Comparison of ENCODE assay signal across 7 mouse cellular contexts in the genomic region with DNA sequence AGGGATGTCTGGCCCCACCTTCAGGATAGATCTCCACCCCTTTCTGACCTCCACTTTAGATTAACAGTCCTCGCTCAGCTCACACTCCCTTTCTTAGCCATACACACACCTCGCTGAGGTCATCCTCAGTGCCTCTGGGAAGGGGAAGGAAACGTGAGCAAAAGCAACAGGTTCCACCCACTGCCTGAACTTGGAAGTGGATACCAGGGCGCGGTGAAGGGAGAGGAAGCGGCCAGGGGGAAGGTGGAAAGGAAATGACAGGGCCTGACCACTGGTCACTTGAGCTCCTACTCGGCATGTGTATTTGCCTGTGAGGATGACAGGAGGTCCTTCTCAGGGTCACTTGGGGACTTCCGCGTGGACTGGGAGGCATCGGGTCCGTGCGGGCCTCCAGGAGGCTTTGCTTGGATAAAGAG.
A peak's percentile ranks its signal among the peaks of the same experiment; 100 is the strongest.
DNase-seq lines count a peak whose midpoint lies in the region; ATAC-seq and TF ChIP-seq lines count a peak whose summit lies in the region.

No protein-coding gene starts in this region.

- 19% methylated on average over 12 of the region's 12 CpGs for WGBS in olfactory bulb, adult 2 months

- peak; percentile 73 for ATAC-seq in granulocyte monocyte progenitor cell, adult 5-6 weeks (replicated peaks; ENCODE audit: poor library complexity, severe bottlenecking)

- no peak for TF ChIP-seq POLR2A in olfactory bulb, adult 2 months (IDR thresholded peaks at IDR 0.05; ENCODE audit: insufficient read depth, low read depth, low read length)

- no peak for TF ChIP-seq CTCF in olfactory bulb, adult 2 months (IDR thresholded peaks at IDR 0.05; ENCODE audit: insufficient read depth, low read depth, low read length)

- DNase-seq in NIH3T3 (ENCODE audit: low read depth), result peak; percentile 69
- DNase-seq in brain, adult 2 months (ENCODE audit: low read depth, low spot score), result peak; percentile 44
- DNase-seq in kidney, adult 11 months, result peak; percentile 85
- peak; percentile 85 to 90 for DNase-seq in lung, adult 18-20 months
- DNase-seq in right cerebral cortex, adult 18-20 months, result no peak

- H3K4me1 ChIP-seq in olfactory bulb, adult 2 months (ENCODE audit: control insufficient read depth, insufficient read depth, low read length), result peaks cover 16% of the 10 kb centered on the region

- H3K4me3 ChIP-seq in olfactory bulb, adult 2 months (ENCODE audit: insufficient read depth, low read depth, low read length), result peak overlapping the region; percentile 85

- no peak overlapping the region for H3K27ac ChIP-seq in olfactory bulb, adult 2 months (ENCODE audit: insufficient read depth, low read depth, low read length)
